Mouse (Mus musculus) cerebellum, postnatal 10 days (tissue): ENCODE data around the gene Mob3c.

Experiments used
- DNase-seq, 2 experiments: peaks; one replicate each; pipeline ENCODE4 v3.0.0; 2021; ENCODE audit warnings: mixed read lengths in 2 of 2

Mob3c gene

DNA sequence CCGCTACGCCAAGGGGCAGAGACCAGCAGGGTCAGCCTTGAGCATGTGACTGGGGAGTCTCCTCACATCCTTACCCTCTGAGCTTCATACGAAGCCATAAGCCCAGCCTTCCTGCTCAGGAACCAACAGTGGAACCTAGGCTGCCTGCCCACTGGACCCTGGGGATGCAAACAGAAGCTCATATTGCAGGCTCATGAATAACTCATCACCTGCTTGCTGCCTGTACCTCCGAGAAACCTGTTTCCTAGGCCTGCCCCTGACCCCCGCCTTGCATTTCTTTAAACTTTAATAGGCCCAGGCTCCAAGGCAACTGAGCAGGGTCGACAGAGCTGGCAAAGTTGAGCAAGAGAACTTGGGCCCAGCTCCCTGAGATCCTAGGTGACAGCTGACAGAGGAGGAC, 56.1 kb downstream of the Mob3c start, which contains the start of gene Kncn:
Kncn (plus strand) TSS at position 379 of the 400 bp plus-strand sequence.
- DNase-seq: no peak
